Mouse (Mus musculus): ENCODE data around the gene Ngef.

Ngef gene

GRCm38 (mm10) chr1:87573800-87574215, at the start of gene Ngef:
Gene Ngef, minus strand, starts transcription at chr1:87573870.
- DNase-seq (ENCODE audit: low spot score), result no peak

- no peak for DNase-seq (ENCODE audit: low spot score)
Observed at GRCm38 (mm10) chr1:87621858-87622279, 48.2 kb upstream of the Ngef start.

GRCm38 (mm10) chr1:87621146-87621857, 47.6 kb upstream of the Ngef start:
- no peak for DNase-seq (ENCODE audit: low spot score)

GRCm38 (mm10) chr1:87620693-87621092, 47.0 kb upstream of the Ngef start:
- DNase-seq (ENCODE audit: low spot score), result no peak

- DNase-seq (ENCODE audit: low spot score), result no peak
Observed at GRCm38 (mm10) chr1:87620211-87620668, 46.6 kb upstream of the Ngef start, which contains the start of gene Inpp5d. Gene Inpp5d, plus strand, starts transcription at chr1:87620312.

GRCm38 (mm10) chr1:87614576-87615295, 41.1 kb upstream of the Ngef start:
- DNase-seq (ENCODE audit: low spot score), result no peak

GRCm38 (mm10) chr1:87608416-87609046, 34.9 kb upstream of the Ngef start:
- DNase-seq (ENCODE audit: low spot score), result no peak

- peak; percentile 42 for DNase-seq (ENCODE audit: low spot score)
Observed at GRCm38 (mm10) chr1:87607385-87608091, 33.9 kb upstream of the Ngef start.

- DNase-seq (ENCODE audit: low spot score), result no peak
Observed at GRCm38 (mm10) chr1:87605296-87605695, 31.6 kb upstream of the Ngef start.

GRCm38 (mm10) chr1:87603389-87603788, 29.7 kb upstream of the Ngef start:
- no peak for DNase-seq (ENCODE audit: low spot score)

GRCm38 (mm10) chr1:87601801-87602200, 28.1 kb upstream of the Ngef start:
- no peak for DNase-seq (ENCODE audit: low spot score)

GRCm38 (mm10) chr1:87600533-87600932, 26.9 kb upstream of the Ngef start:
- DNase-seq (ENCODE audit: low spot score), result no peak

GRCm38 (mm10) chr1:87594671-87595070, 21.0 kb upstream of the Ngef start:
- no peak for DNase-seq (ENCODE audit: low spot score)

GRCm38 (mm10) chr1:87594261-87594660, 20.6 kb upstream of the Ngef start:
- DNase-seq (ENCODE audit: low spot score), result peak; percentile 13

- no peak for DNase-seq (ENCODE audit: low spot score)
Observed at GRCm38 (mm10) chr1:87589980-87590379, 16.3 kb upstream of the Ngef start.

- no peak for DNase-seq (ENCODE audit: low spot score)
Observed at GRCm38 (mm10) chr1:87589162-87589561, 15.5 kb upstream of the Ngef start.

GRCm38 (mm10) chr1:87580824-87581223, 7.2 kb upstream of the Ngef start:
- DNase-seq (ENCODE audit: low spot score), result no peak

GRCm38 (mm10) chr1:87578965-87579364, 5.3 kb upstream of the Ngef start:
- DNase-seq (ENCODE audit: low spot score), result no peak

- DNase-seq (ENCODE audit: low spot score), result no peak
Observed at GRCm38 (mm10) chr1:87574785-87575184, 1.1 kb upstream of the Ngef start.

GRCm38 (mm10) chr1:87574353-87574752, 683 bp upstream of the Ngef start:
- no peak for DNase-seq (ENCODE audit: low spot score)

- DNase-seq (ENCODE audit: low spot score), result no peak
Observed at GRCm38 (mm10) chr1:87573261-87573660, 409 bp downstream of the Ngef start.

- no peak for DNase-seq (ENCODE audit: low spot score)
Observed at GRCm38 (mm10) chr1:87568398-87568797, 5.3 kb downstream of the Ngef start.

Measured in layer of hippocampus, adult 9-10 months (tissue).